Mouse (Mus musculus): ENCODE results near the gene Traf4. TPM values are rescaled to one million over a fixed set of nuclear protein-coding genes. Genes with fewer than 3 reads are reported as not detected.
A peak's percentile ranks its signal among the peaks of the same experiment; 100 is the strongest.

Gene Traf4
- polyA plus RNA-seq, 1 experiment from 2014 or later = 28.0 TPM

- 82% methylated on average over 19 of the region's 19 CpGs for WGBS (ENCODE audit: insufficient replicate concordance)
- H3K9me3 ChIP-seq (replicated peaks) = no peaks in the 10 kb centered on the region
- peak overlapping the region; percentile 47 for H3K27ac ChIP-seq
- peaks cover 74% of the 10 kb centered on the region for H3K4me1 ChIP-seq (replicated peaks)
- peak overlapping the region; percentile 10; the same call in 1 of the 2 replicates for H3K9ac ChIP-seq
- no peaks in the 10 kb centered on the region for H3K27me3 ChIP-seq
- no peak overlapping the region for H3K4me2 ChIP-seq
- no peak overlapping the region for H3K4me3 ChIP-seq (replicated peaks)
- ATAC-seq (ENCODE audit: low read depth) (no peak), DNase-seq (no peak)
- peaks cover 13% of the 10 kb centered on the region for H3K36me3 ChIP-seq
Observed at GRCm38 (mm10) chr11:78172748-78173383, 7.5 kb upstream of the Traf4 start.

DNA sequence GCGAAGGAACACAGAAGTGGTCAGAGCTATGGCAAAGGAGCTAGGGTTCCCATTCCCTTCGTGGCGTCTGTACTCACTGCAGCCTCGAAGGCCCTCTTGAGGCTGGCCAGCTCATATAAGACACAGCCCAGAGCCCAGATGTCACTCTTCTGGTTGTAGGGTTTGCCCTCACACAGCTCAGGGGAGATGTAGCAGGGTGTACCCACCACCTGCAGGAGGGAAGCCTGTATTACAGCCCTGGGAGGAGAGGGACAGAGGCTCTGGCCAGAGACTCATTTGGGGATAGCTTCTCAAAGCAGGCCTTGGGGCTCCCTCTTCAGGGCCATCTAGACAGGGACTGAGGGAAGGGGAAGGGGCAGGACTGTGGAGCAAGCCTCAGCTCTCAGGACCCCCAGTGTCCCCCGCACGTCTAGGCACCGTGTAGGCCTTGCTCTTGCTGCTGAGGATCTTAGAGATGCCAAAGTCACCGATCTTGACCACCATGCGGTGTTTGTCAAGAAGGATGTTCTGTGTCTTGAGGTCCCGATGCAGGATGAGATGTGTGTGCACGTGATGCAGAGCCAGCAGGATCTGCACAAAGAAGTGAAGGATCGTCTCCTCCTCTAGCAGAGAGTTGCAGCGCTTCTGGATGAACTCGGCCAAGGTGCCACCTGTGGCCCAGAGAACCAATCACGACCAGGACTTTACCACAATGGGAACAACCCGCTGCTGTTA, 6.8 kb upstream of the Traf4 start:
- H3K9ac ChIP-seq = peak overlapping the region; percentile 10
- no peak overlapping the region for H3K4me2 ChIP-seq
- peaks cover 81% of the 10 kb centered on the region for H3K4me1 ChIP-seq (replicated peaks)
- 82% methylated on average over 16 of the region's 16 CpGs for WGBS (ENCODE audit: insufficient replicate concordance)
- H3K36me3 ChIP-seq = peaks cover 13% of the 10 kb centered on the region
- H3K27me3 ChIP-seq = no peaks in the 10 kb centered on the region
- H3K27ac ChIP-seq = peak overlapping the region; percentile 37; the same call in 1 of the 2 replicates
- DNase-seq (no peak), ATAC-seq (ENCODE audit: low read depth) (no peak)
- H3K9me3 ChIP-seq (replicated peaks) = no peaks in the 10 kb centered on the region
- H3K4me3 ChIP-seq (replicated peaks) = no peak overlapping the region

GRCm38 (mm10) chr11:78171328-78171727, 5.9 kb upstream of the Traf4 start:
- ATAC-seq (ENCODE audit: low read depth) (no peak), DNase-seq (no peak)
- Histone ChIP-seq H3K4me2 (no peak overlapping the region), H3K9ac (no peak overlapping the region), H3K27me3 (no peaks in the 10 kb centered on the region), H3K27ac (peak overlapping the region; percentile 91), H3K4me3 (replicated peaks) (no peak overlapping the region), H3K36me3 (peaks cover 13% of the 10 kb centered on the region), H3K4me1 (replicated peaks) (peaks cover 90% of the 10 kb centered on the region), H3K9me3 (replicated peaks) (no peaks in the 10 kb centered on the region)
- WGBS (ENCODE audit: insufficient replicate concordance) = 55% methylated on average over 4 of the region's 4 CpGs

- Histone ChIP-seq H3K9me3 (replicated peaks) (no peaks in the 10 kb centered on the region), H3K36me3 (peaks cover 13% of the 10 kb centered on the region), H3K4me2 (peak overlapping the region; percentile 73; the same call in 1 of the 2 replicates), H3K4me3 (replicated peaks) (no peak overlapping the region), H3K27ac (peak overlapping the region; percentile 91), H3K4me1 (replicated peaks) (peaks cover 90% of the 10 kb centered on the region), H3K27me3 (no peaks in the 10 kb centered on the region), H3K9ac (peak overlapping the region; percentile 62)
- ATAC-seq (ENCODE audit: low read depth) = no peak
- 85% methylated on average over 15 of the region's 15 CpGs for WGBS (ENCODE audit: insufficient replicate concordance)
- DNase-seq = no peak
Observed at GRCm38 (mm10) chr11:78170306-78170705, 4.9 kb upstream of the Traf4 start.

- H3K9me3 ChIP-seq (replicated peaks) = no peaks in the 10 kb centered on the region
- H3K4me2 ChIP-seq = peak overlapping the region; percentile 73
- ATAC-seq (ENCODE audit: low read depth) (peak; percentile 65), DNase-seq (no peak)
- H3K4me1 ChIP-seq (replicated peaks) = peaks cover 84% of the 10 kb centered on the region
- peaks cover 13% of the 10 kb centered on the region for H3K36me3 ChIP-seq
- peak overlapping the region; percentile 91 for H3K27ac ChIP-seq
- peak overlapping the region; percentile 62 for H3K9ac ChIP-seq
- 17% methylated on average over 19 of the region's 19 CpGs for WGBS (ENCODE audit: insufficient replicate concordance)
- no peaks in the 10 kb centered on the region for H3K27me3 ChIP-seq
- H3K4me3 ChIP-seq (replicated peaks) = peak overlapping the region; percentile 50
Observed at GRCm38 (mm10) chr11:78168541-78169468, 3.4 kb upstream of the Traf4 start.

DNA sequence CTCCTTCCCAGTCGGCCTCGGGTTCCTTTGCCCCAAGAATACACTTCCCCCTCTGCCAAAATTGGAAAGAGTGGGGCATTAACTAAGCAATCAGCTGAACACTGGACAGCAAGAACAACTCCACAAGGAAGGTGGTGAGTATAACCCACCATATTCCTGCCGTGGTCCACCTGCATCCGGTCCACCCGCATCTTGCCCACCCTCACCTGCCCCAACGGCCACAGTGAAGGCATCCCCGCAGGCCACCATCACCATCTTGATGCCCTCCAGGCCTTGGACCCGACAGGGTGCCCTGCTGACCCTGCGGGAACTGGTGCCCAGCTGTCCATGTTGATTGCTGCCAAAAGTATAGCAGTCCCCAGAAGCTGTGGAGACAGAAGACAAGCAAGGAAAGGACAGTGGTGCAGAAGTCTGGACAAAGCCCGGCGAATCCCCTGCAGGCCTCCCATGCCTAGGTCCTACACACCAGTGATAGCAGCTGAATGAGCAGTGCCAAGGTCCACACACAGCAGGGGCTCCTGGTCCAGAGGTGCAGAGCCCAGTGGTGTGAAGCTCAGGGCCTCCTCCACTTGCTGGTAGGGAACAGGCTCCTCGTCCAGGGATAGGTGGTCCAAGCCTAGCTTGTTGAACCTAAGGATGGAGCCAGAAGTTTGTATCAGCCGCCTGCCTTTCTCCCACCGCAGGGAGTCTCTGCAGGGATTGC, 2.0 kb upstream of the Traf4 start:
- 89% methylated on average over 14 of the region's 14 CpGs for WGBS (ENCODE audit: insufficient replicate concordance)
- Histone ChIP-seq H3K36me3 (peaks cover 24% of the 10 kb centered on the region), H3K9ac (peak overlapping the region; percentile 62), H3K9me3 (replicated peaks) (no peaks in the 10 kb centered on the region), H3K4me2 (peak overlapping the region; percentile 73), H3K4me3 (replicated peaks) (no peak overlapping the region), H3K27ac (peak overlapping the region; percentile 91), H3K27me3 (no peaks in the 10 kb centered on the region), H3K4me1 (replicated peaks) (peaks cover 89% of the 10 kb centered on the region)
- DNase-seq (no peak), ATAC-seq (ENCODE audit: low read depth) (no peak)

GRCm38 (mm10) chr11:78166640-78167039, 1.3 kb upstream of the Traf4 start:
- Histone ChIP-seq H3K36me3 (peaks cover 26% of the 10 kb centered on the region), H3K4me1 (replicated peaks) (peaks cover 89% of the 10 kb centered on the region), H3K4me3 (replicated peaks) (no peak overlapping the region), H3K27ac (peak overlapping the region; percentile 91), H3K27me3 (no peaks in the 10 kb centered on the region), H3K4me2 (peak overlapping the region; percentile 100), H3K9ac (peak overlapping the region; percentile 62), H3K9me3 (replicated peaks) (no peaks in the 10 kb centered on the region)
- WGBS (ENCODE audit: insufficient replicate concordance) = 63% methylated on average over 6 of the region's 6 CpGs
- ATAC-seq (ENCODE audit: low read depth) (no peak), DNase-seq (no peak)

GRCm38 (mm10) chr11:78166161-78166560, 772 bp upstream of the Traf4 start:
- H3K27ac ChIP-seq = peak overlapping the region; percentile 91
- peak overlapping the region; percentile 99 for H3K9ac ChIP-seq
- no peaks in the 10 kb centered on the region for H3K27me3 ChIP-seq
- peak overlapping the region; percentile 100 for H3K4me2 ChIP-seq
- peak overlapping the region; percentile 95 for H3K4me3 ChIP-seq (replicated peaks)
- peaks cover 30% of the 10 kb centered on the region for H3K36me3 ChIP-seq
- 51% methylated on average over 4 of the region's 4 CpGs for WGBS (ENCODE audit: insufficient replicate concordance)
- H3K4me1 ChIP-seq (replicated peaks) = peaks cover 92% of the 10 kb centered on the region
- H3K9me3 ChIP-seq (replicated peaks) = no peaks in the 10 kb centered on the region
- no peak for DNase-seq
- no peak for ATAC-seq (ENCODE audit: low read depth)

- peak overlapping the region; percentile 95 for H3K4me3 ChIP-seq (replicated peaks)
- H3K27me3 ChIP-seq = no peaks in the 10 kb centered on the region
- peak overlapping the region; percentile 100 for H3K4me2 ChIP-seq
- H3K4me1 ChIP-seq (replicated peaks) = peaks cover 92% of the 10 kb centered on the region
- peak; percentile 19 for ATAC-seq (ENCODE audit: low read depth)
- peak overlapping the region; percentile 91 for H3K27ac ChIP-seq
- H3K36me3 ChIP-seq = peaks cover 30% of the 10 kb centered on the region
- H3K9me3 ChIP-seq (replicated peaks) = no peaks in the 10 kb centered on the region
- H3K9ac ChIP-seq = peak overlapping the region; percentile 99
- no peak for DNase-seq
- 4% methylated on average over 16 of the region's 16 CpGs for WGBS (ENCODE audit: insufficient replicate concordance)
Observed at GRCm38 (mm10) chr11:78165761-78166109, 346 bp upstream of the Traf4 start.

DNA sequence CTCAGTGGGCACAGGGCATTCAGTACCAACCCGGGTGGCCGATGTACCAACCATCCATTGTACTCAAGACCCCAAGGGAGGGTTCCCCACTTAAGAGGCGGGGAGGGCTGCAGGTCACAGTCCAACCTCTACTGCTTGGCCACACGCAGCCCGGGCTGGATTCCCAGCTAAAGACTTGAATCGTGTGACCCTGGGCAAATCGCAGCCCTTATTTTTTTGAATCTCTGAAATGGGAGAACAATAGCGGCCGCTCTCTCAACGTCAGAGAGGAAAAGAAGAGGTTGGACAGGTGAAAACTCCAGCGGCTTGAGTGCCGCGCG, 825 bp downstream of the Traf4 start:
- peaks cover 92% of the 10 kb centered on the region for H3K4me1 ChIP-seq (replicated peaks)

More for the DNA sequence above, 825 bp downstream of the Traf4 start:
- peaks cover 39% of the 10 kb centered on the region for H3K36me3 ChIP-seq
- no peaks in the 10 kb centered on the region for H3K27me3 ChIP-seq
- DNase-seq (no peak), ATAC-seq (ENCODE audit: low read depth) (no peak)
- no peaks in the 10 kb centered on the region for H3K9me3 ChIP-seq (replicated peaks)
- WGBS (ENCODE audit: insufficient replicate concordance) = 0% methylated on average over 14 of the region's 14 CpGs
- H3K4me2 ChIP-seq = peak overlapping the region; percentile 100
- H3K4me3 ChIP-seq (replicated peaks) = peak overlapping the region; percentile 95
- peak overlapping the region; percentile 91 for H3K27ac ChIP-seq
- H3K9ac ChIP-seq = peak overlapping the region; percentile 99

All from liver, embryonic 13.5 days (tissue).